Mouse (Mus musculus): ENCODE data around the gene Elmsan1. TPM values are rescaled to one million over a fixed set of nuclear protein-coding genes. Genes with fewer than 3 reads are reported as not detected.
A peak's percentile ranks its signal among the peaks of the same experiment; 100 is the strongest.

Gene Elmsan1
- polyA plus RNA-seq, 1 experiment from 2014 or later = 10.8 TPM

DNA sequence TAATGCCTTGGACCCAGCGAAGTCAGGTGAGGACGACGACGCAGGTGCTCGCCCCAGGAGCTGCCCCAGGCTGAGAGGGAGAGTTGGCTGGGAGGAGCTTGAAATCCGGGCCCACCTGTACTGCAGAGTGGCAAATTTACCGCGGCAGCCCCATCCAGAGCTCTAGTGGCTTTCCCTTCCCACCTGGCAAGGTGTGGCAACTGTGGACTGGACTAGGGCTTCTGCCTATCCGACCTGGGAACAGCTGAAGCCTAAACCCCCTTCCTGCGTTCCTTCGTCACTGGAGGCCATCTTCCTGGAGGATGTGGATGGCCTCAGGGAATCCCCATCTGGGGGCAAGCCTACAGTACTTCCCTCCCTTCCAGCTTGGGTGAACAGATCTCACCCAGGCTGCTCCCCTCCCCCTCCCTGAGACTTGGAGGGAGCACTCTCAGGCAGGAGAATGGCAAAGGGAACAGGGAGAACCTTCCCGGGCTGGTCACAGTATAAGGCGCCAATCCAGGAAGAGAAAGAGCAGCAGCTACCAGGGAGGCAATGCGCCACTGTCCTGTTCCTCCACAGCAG lies 29.7 kb downstream of the Elmsan1 start:
- H3K9me3 ChIP-seq (replicated peaks) = no peaks in the 10 kb centered on the region
- H3K27me3 ChIP-seq = no peaks in the 10 kb centered on the region
- peaks cover 74% of the 10 kb centered on the region for H3K4me1 ChIP-seq
- H3K4me3 ChIP-seq (replicated peaks) = no peak overlapping the region
- peaks cover 9% of the 10 kb centered on the region for H3K36me3 ChIP-seq
- ATAC-seq (replicated peaks; ENCODE audit: low FRiP score) = no peak
- no peak overlapping the region for H3K9ac ChIP-seq
- 70% methylated on average over 14 of the region's 14 CpGs for WGBS
- no peak overlapping the region; the same call in 1 of the 2 replicates for H3K4me2 ChIP-seq
- peak overlapping the region; percentile 74 for H3K27ac ChIP-seq

- Histone ChIP-seq H3K4me2 (no peak overlapping the region), H3K27ac (peak overlapping the region; percentile 74), H3K9me3 (replicated peaks) (no peaks in the 10 kb centered on the region), H3K36me3 (peaks cover 9% of the 10 kb centered on the region), H3K27me3 (no peaks in the 10 kb centered on the region), H3K4me1 (peaks cover 71% of the 10 kb centered on the region), H3K9ac (no peak overlapping the region), H3K4me3 (replicated peaks) (no peak overlapping the region)
- no peak for ATAC-seq (replicated peaks; ENCODE audit: low FRiP score)
- WGBS = 62% methylated on average over 15 of the region's 15 CpGs
Measured at GRCm38 (mm10) chr12:84187752-84188601, 30.7 kb downstream of the Elmsan1 start.

GRCm38 (mm10) chr12:84186950-84187349 lies 31.7 kb downstream of the Elmsan1 start:
- Histone ChIP-seq H3K4me1 (peaks cover 67% of the 10 kb centered on the region), H3K36me3 (peaks cover 9% of the 10 kb centered on the region), H3K4me3 (replicated peaks) (no peak overlapping the region), H3K27ac (peak overlapping the region; percentile 74; the same call in 1 of the 2 replicates), H3K27me3 (no peaks in the 10 kb centered on the region), H3K9me3 (replicated peaks) (no peaks in the 10 kb centered on the region), H3K9ac (no peak overlapping the region), H3K4me2 (no peak overlapping the region)
- WGBS = 67% methylated on average over 5 of the region's 5 CpGs
- ATAC-seq (replicated peaks; ENCODE audit: low FRiP score) = no peak

DNA sequence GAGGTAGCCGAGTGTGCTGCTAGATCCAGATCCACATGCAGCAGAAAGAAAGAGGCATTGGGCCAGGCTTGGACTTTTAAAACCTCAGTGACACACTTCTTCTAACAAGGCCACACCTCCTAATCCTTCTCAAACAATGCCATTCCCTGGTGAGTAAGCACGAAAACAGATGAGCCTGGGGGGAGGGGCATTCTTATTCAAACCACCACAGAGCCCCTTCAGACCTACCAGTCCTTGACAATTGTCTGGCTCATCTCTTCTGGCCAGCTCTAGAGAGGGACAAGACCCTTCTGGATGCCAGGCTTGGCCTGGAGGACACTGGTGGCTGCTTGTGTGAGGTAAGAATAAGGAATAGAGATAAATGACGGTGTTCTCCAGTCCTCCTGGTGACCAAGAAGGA lies 32.1 kb downstream of the Elmsan1 start:
- ATAC-seq (replicated peaks; ENCODE audit: low FRiP score) = no peak
- Histone ChIP-seq H3K27me3 (no peaks in the 10 kb centered on the region), H3K36me3 (peaks cover 9% of the 10 kb centered on the region), H3K4me2 (no peak overlapping the region), H3K4me3 (replicated peaks) (no peak overlapping the region), H3K4me1 (peaks cover 67% of the 10 kb centered on the region), H3K9me3 (replicated peaks) (no peaks in the 10 kb centered on the region), H3K27ac (0 out of 2 replicates have a peak overlapping the region, but pooled peaks have one; percentile 74), H3K9ac (no peak overlapping the region)
- 93% methylated on average over 3 of the region's 3 CpGs for WGBS

GRCm38 (mm10) chr12:84185547-84185946 lies 33.1 kb downstream of the Elmsan1 start:
- peaks cover 9% of the 10 kb centered on the region for H3K36me3 ChIP-seq
- H3K4me3 ChIP-seq (replicated peaks) = no peak overlapping the region
- H3K27ac ChIP-seq = no peak overlapping the region
- H3K9ac ChIP-seq = no peak overlapping the region
- 76% methylated on average over 6 of the region's 6 CpGs for WGBS
- H3K4me2 ChIP-seq = no peak overlapping the region
- H3K27me3 ChIP-seq = no peaks in the 10 kb centered on the region
- peaks cover 67% of the 10 kb centered on the region for H3K4me1 ChIP-seq
- no peaks in the 10 kb centered on the region for H3K9me3 ChIP-seq (replicated peaks)
- ATAC-seq (replicated peaks; ENCODE audit: low FRiP score) = no peak

- Histone ChIP-seq H3K27ac (no peak overlapping the region), H3K4me3 (replicated peaks) (no peak overlapping the region), H3K4me2 (no peak overlapping the region), H3K9me3 (replicated peaks) (no peaks in the 10 kb centered on the region), H3K36me3 (peaks cover 9% of the 10 kb centered on the region), H3K9ac (no peak overlapping the region), H3K4me1 (peaks cover 67% of the 10 kb centered on the region), H3K27me3 (no peaks in the 10 kb centered on the region)
- ATAC-seq (replicated peaks; ENCODE audit: low FRiP score) = no peak
- WGBS = 84% methylated on average over 5 of the region's 5 CpGs
Measured at GRCm38 (mm10) chr12:84184979-84185378, 33.7 kb downstream of the Elmsan1 start.

DNA sequence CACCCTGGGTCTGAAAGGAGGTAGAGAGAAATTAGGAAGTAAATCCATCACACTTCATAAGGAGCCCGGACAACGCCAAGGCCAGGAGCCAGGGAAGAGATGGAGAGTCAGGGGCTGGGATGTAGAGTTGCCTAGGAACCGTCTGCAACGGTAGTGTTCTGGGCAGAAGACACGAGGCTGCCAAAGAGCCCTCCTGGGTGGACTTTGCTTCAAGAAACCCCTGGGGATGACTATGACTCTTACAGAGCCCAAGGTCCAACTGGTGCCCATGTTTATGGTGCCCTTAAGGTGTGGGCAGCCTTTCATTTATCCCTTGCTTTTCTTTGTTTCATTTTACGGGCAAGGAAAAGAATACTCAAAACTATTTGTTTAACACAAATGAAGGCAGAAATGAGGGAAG lies 36.7 kb downstream of the Elmsan1 start:
- peak overlapping the region; percentile 46; the same call in 1 of the 2 replicates for H3K27ac ChIP-seq
- H3K27me3 ChIP-seq = no peaks in the 10 kb centered on the region
- H3K4me3 ChIP-seq (replicated peaks) = no peak overlapping the region
- 69% methylated on average over 6 of the region's 6 CpGs for WGBS
- H3K9ac ChIP-seq = no peak overlapping the region
- no peak for ATAC-seq (replicated peaks; ENCODE audit: low FRiP score)
- H3K4me1 ChIP-seq = peaks cover 67% of the 10 kb centered on the region
- H3K9me3 ChIP-seq (replicated peaks) = no peaks in the 10 kb centered on the region
- no peak overlapping the region for H3K4me2 ChIP-seq
- peaks cover 8% of the 10 kb centered on the region for H3K36me3 ChIP-seq

GRCm38 (mm10) chr12:84180701-84181435 lies 37.8 kb downstream of the Elmsan1 start:
- WGBS = 68% methylated on average over 8 of the region's 8 CpGs
- no peaks in the 10 kb centered on the region for H3K9me3 ChIP-seq (replicated peaks)
- peak; percentile 55; the same call in 1 of the 2 replicates for ATAC-seq (replicated peaks; ENCODE audit: low FRiP score)
- H3K36me3 ChIP-seq = no peaks in the 10 kb centered on the region
- no peak overlapping the region for H3K9ac ChIP-seq
- no peak overlapping the region for H3K4me2 ChIP-seq
- H3K27ac ChIP-seq = peak overlapping the region; percentile 46
- peaks cover 71% of the 10 kb centered on the region for H3K4me1 ChIP-seq
- no peak overlapping the region for H3K4me3 ChIP-seq (replicated peaks)
- no peaks in the 10 kb centered on the region for H3K27me3 ChIP-seq

DNA sequence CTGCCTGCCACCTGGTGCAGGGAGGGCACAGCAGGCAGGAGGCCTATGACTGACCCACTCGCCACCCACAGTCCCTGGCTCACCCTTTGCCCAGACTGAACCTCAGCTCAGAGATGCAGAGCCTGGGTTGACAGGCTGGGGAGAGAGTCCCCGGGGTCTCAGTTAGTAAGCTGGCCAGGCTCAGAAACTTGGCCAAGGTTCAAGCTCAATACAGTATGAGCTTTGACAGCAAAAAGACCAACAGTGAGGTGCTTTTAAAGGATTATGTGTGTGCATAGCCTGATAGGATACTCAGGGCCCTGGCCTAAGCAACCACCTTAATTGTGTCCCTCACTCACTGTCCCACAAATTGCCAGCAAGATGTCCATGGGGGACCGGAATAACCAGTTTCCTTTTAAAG lies 38.6 kb downstream of the Elmsan1 start:
- H3K4me3 ChIP-seq (replicated peaks) = no peak overlapping the region
- H3K4me1 ChIP-seq = peaks cover 74% of the 10 kb centered on the region
- H3K27ac ChIP-seq = peak overlapping the region; percentile 46; the same call in 1 of the 2 replicates
- 56% methylated on average over 3 of the region's 3 CpGs for WGBS
- no peaks in the 10 kb centered on the region for H3K9me3 ChIP-seq (replicated peaks)
- ATAC-seq (replicated peaks; ENCODE audit: low FRiP score) = no peak
- no peaks in the 10 kb centered on the region for H3K36me3 ChIP-seq
- H3K4me2 ChIP-seq = no peak overlapping the region
- no peak overlapping the region for H3K9ac ChIP-seq
- H3K27me3 ChIP-seq = no peaks in the 10 kb centered on the region

DNA sequence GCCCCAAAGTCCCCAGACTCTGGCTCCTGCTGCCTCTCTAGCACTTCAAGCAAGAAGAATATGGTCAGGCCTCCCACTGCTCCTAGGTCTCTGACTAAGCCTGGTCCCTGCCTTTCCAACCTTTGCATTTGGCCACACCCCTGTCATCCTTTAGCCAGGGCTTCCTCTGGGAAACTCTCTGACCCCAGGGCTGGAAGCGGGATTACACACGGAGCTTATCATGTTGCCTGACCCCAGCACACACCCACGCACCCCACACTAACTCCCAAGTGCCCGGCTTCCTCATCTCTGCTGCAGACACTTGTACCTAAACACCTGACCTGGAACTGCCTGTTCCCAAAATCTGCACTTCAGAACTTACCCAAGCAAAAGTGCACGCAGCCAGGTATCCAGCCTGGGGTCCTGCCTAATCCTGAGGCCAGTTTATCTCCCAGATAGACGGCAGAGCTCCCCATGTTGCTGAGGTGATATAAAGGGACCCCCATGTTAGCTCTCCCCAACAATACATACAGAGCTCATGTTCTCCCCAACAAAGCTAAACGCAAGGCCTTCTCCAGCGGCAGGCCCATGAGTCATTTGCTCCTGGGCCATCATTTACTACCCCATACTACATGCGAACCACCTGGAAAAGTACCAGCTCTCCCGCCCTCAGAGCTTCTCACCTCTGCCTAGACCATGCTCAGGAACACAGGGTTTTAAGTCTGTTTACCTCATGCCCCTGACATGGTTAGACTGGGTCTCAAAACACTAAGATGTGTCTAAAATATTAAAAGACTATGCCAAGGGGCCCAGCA lies 39.8 kb downstream of the Elmsan1 start:
- Histone ChIP-seq H3K9ac (no peak overlapping the region), H3K27me3 (no peaks in the 10 kb centered on the region), H3K4me2 (no peak overlapping the region), H3K36me3 (peaks cover 5% of the 10 kb centered on the region), H3K4me1 (peaks cover 86% of the 10 kb centered on the region), H3K9me3 (replicated peaks) (no peaks in the 10 kb centered on the region), H3K27ac (peak overlapping the region; percentile 93; the same call in 1 of the 2 replicates), H3K4me3 (replicated peaks) (no peak overlapping the region)
- no peak for ATAC-seq (replicated peaks; ENCODE audit: low FRiP score)
- 51% methylated on average over 10 of the region's 10 CpGs for WGBS

DNA sequence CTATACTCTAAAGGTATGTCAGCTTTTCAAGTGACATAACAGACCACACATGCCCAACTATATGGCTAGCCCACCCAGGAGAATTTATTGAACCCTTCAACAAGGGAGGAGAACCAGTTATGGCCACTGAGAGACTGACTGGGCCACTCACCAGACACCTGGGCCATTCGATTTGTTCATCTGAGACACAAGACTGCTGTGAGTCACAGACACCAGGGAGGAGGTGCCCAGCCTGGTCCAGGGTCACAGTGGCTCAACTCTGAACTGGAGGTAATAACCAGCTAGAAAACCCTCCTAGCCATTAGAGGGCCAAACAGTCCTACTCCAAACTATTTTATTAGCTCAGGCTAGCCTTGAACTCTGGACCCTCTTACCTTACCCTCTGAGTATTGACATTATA lies 40.6 kb downstream of the Elmsan1 start:
- H3K36me3 ChIP-seq = peaks cover 13% of the 10 kb centered on the region
- no peak overlapping the region for H3K4me3 ChIP-seq (replicated peaks)
- H3K27ac ChIP-seq = peak overlapping the region; percentile 93; the same call in 1 of the 2 replicates
- 32% methylated on average over 1 of the region's 1 CpGs for WGBS
- no peak overlapping the region for H3K4me2 ChIP-seq
- no peak for ATAC-seq (replicated peaks; ENCODE audit: low FRiP score)
- no peaks in the 10 kb centered on the region for H3K9me3 ChIP-seq (replicated peaks)
- peaks cover 94% of the 10 kb centered on the region for H3K4me1 ChIP-seq
- no peaks in the 10 kb centered on the region for H3K27me3 ChIP-seq
- no peak overlapping the region for H3K9ac ChIP-seq
